Mouse (Mus musculus) small intestine, adult 2 months (tissue): Measurements from ENCODE around the gene Olfr218. TPM values are rescaled to one million over a fixed set of nuclear protein-coding genes. Genes with fewer than 3 reads are reported as not detected.
"Not testable (repeated sequence)": the region's sequence is repeated elsewhere in the genome, so short reads cannot be mapped to it uniquely, and the experiment has no call there.

Source experiments
- H3K27ac ChIP-seq: fragments of 200-500 bp; 2 replicates; pipeline ENCODE4 v1.5.1; 2012; ENCODE audit warnings: low read depth, low read length, control low read depth, inconsistent platforms; ENCODE audit not compliant: insufficient read depth
- H3K27me3 ChIP-seq: fragments of 200-500 bp; 2 replicates; pipeline ENCODE4 v1.6.1; 2012; ENCODE audit warnings: mild to moderate bottlenecking, moderate library complexity, low read length, inconsistent platforms; ENCODE audit not compliant: control insufficient read depth, insufficient read depth
- H3K36me3 ChIP-seq: fragments of 200-500 bp; 2 replicates; pipeline ENCODE4 v1.6.1; 2012; ENCODE audit warnings: mild to moderate bottlenecking, low read length, control low read depth, inconsistent platforms; ENCODE audit not compliant: control insufficient read depth, insufficient read depth
- H3K4me1 ChIP-seq: fragments of 200-500 bp; 2 replicates; pipeline ENCODE4 v1.6.1; 2012; ENCODE audit warnings: low read length, inconsistent platforms, mixed read lengths; ENCODE audit not compliant: control insufficient read depth, insufficient read depth, insufficient read length
- H3K4me3 ChIP-seq: fragments of 200-500 bp; 2 replicates; pipeline ENCODE4 v1.5.1; 2012; ENCODE audit warnings: low read depth, mild to moderate bottlenecking, control low read depth, inconsistent platforms, low read length, moderate library complexity
- CTCF ChIP-seq: fragments of 200-500 bp; IDR thresholded peaks from 2 replicates; pipeline ENCODE4 v1.5.1; 2012; ENCODE audit warnings: low read depth, mild to moderate bottlenecking, control low read depth, inconsistent platforms, low read length, moderate library complexity, mixed read lengths; ENCODE audit not compliant: insufficient replicate concordance, insufficient read length; ENCODE audit errors: extremely low read depth
- POLR2A ChIP-seq: fragments of 200-500 bp; IDR thresholded peaks from 2 replicates; pipeline ENCODE4 v1.6.1; 2012; ENCODE audit warnings: low read depth, mild to moderate bottlenecking, control low read depth, inconsistent platforms, low read length, moderate library complexity
- WGBS: fragments of 180-500 bp; shearing (Covaris S2); methylation state at CpG from one replicate; pipeline ENCODE4 v1.1.7; 2018; 5-methylcytosine and 5-hydroxymethylcytosine counted together
- polyA plus RNA-seq: library from polyadenylated mRNA; depleted of rRNA; stranded (reverse); fragments of >200 nt; gene quantifications from 2 replicates; pipeline ENCODE4 v1.2.3, GENCODE M21; 2012; rRNA removed

Olfr218 gene
- polyA plus RNA-seq, 1 experiment, result not detected

DNA sequence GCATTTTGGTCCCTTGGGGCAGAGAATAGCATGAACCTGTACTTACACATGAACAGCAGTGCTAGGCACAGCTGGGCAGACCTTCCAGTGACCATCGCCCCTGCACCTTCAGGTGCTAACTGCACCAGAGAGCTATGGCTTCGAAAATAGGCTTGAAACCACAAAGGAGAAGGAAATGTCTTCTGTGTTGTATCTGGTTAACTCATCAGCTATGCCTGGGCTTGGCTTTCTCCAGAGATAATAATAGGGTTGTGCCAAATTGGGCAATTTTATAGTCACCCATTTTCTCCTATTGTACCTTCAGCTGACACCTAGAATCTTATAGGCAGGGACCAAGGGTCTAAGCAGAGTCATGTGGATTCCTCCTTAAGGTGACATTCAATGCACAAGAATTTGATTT lies 29.5 kb downstream of the Olfr218 start, which contains the start of gene Fcer1a:
Fcer1a (minus strand) TSS at position 134 of the 400 bp plus-strand sequence.
- Histone ChIP-seq H3K27ac (no peak within 1 kb of the TSS), H3K36me3 (no peaks in the 10 kb centered on the region), H3K27me3 (no peaks in the 10 kb centered on the region), H3K4me1 (no peaks in the 10 kb centered on the region), H3K4me3 (no peak within 1 kb of the TSS)
- no peak for TF ChIP-seq CTCF
- TF ChIP-seq POLR2A, result no peak
- WGBS, result 51% methylated on average over 2 of the region's 2 CpGs

DNA sequence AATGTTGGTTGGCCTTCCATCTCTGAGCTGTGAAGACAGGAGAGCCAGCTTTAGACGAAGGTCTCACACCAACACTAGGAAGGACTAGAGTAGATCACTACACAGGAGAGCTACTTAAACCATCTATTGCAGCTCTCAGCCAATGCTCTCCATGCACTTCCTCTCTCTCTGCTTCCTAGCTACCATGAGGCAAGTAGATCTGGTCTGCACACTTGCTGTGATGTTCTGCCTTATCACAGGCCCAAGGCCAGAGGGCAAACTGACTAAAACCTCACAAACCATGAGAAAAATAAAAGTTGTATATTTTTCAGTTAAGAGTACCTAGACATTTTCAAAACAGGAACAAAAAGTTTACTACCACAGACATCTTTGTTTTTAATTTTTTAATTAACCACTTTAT lies 39.4 kb downstream of the Olfr218 start:
- WGBS, result 85% methylated on average over 1 of the region's 1 CpGs
- H3K4me3 ChIP-seq, H3K36me3 ChIP-seq, H3K27ac ChIP-seq, H3K27me3 ChIP-seq, H3K4me1 ChIP-seq: not testable (repeated sequence)

DNA sequence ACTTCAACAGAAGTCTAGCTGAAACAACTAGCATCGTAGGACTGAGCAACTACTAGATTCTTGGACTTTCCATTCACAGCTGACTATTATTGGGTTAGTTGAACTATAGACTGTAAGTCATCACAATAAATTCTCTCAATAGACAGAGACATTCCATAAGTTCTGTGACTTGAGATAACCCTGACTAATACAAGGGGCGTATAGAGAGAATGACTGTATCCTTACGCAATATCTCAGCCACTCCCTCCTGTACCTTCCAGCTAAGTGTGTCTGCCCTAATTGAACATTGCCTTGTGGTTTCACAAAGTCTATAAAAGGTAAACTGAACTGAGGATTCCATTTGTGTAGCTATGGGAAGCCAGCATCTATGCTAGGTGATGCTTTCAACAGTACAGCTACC lies 52.3 kb downstream of the Olfr218 start:
- 40% methylated on average over 3 of the region's 3 CpGs for WGBS
- Histone ChIP-seq H3K27me3 (no peaks in the 10 kb centered on the region), H3K4me3 (no peak overlapping the region), H3K27ac (no peak overlapping the region), H3K4me1 (no peaks in the 10 kb centered on the region), H3K36me3 (no peaks in the 10 kb centered on the region)
- TF ChIP-seq POLR2A (no peak), CTCF (no peak)

Other genes starting within 250 kb of the Olfr218 start
- gene Olfr16, start 247.4 kb upstream of the Olfr218 start, polyA plus RNA-seq, result not detected in 2 replicates
- not detected in 2 replicates for gene Olfr1408, start 60.4 kb upstream of the Olfr218 start, polyA plus RNA-seq
- gene Olfr1406, start 7.2 kb upstream of the Olfr218 start, polyA plus RNA-seq, result not detected in 2 replicates
- gene Olfr1404, start 14.6 kb downstream of the Olfr218 start, polyA plus RNA-seq, result not detected in 2 replicates
- gene Fcer1a, start 29.4 kb downstream of the Olfr218 start, polyA plus RNA-seq, result not detected in 2 replicates
- gene Olfr418, start 68.2 kb downstream of the Olfr218 start, polyA plus RNA-seq, result not detected in 2 replicates
- 32.4 and 79.5 TPM in 2 replicates for gene Mptx2, start 80.0 kb downstream of the Olfr218 start, polyA plus RNA-seq
- 7.9 and 11.1 TPM in 2 replicates for gene Ackr1, start 135.9 kb downstream of the Olfr218 start, polyA plus RNA-seq
- gene Aim2, start 153.1 kb downstream of the Olfr218 start, polyA plus RNA-seq, result 1.4 and 1.5 TPM in 2 replicates
- gene Cadm3, start 169.9 kb downstream of the Olfr218 start, polyA plus RNA-seq, result 3.8 and 4.9 TPM in 2 replicates